Mouse (Mus musculus): ENCODE measurements around the gene Lrrc8d. TPM values are rescaled to one million over a fixed set of nuclear protein-coding genes. Genes with fewer than 3 reads are reported as not detected.

The Lrrc8d gene
- polyA plus RNA-seq, 1 experiment from 2014 or later: 37.5 TPM

GRCm38 (mm10) chr5:105776978-105777593 lies 77.3 kb downstream of the Lrrc8d start:
- no peak overlapping the region for H3K9ac ChIP-seq (replicated peaks; ENCODE audit: low read depth, low read length)
- no peak overlapping the region for H3K27ac ChIP-seq (ENCODE audit: low read length)
- no peaks in the 10 kb centered on the region for H3K4me1 ChIP-seq (replicated peaks; ENCODE audit: control insufficient read depth, insufficient read depth, low read length)
- no peaks in the 10 kb centered on the region for H3K27me3 ChIP-seq (replicated peaks; ENCODE audit: control insufficient read depth, insufficient read depth, low read length)
- WGBS: 50% methylated on average over 12 of the region's 12 CpGs
- H3K9me3 ChIP-seq (ENCODE audit: control insufficient read depth, low read length): no peaks in the 10 kb centered on the region
- ATAC-seq: 0 out of 2 replicates have a peak, but pooled peaks have one; percentile 21
- no peaks in the 10 kb centered on the region for H3K36me3 ChIP-seq (ENCODE audit: control insufficient read depth, insufficient read depth)
- H3K4me2 ChIP-seq (ENCODE audit: low read length): no peak overlapping the region
- H3K4me3 ChIP-seq (replicated peaks; ENCODE audit: low read length): no peak overlapping the region

GRCm38 (mm10) chr5:105777645-105778044 lies 77.9 kb downstream of the Lrrc8d start:
- no peaks in the 10 kb centered on the region for H3K36me3 ChIP-seq (ENCODE audit: control insufficient read depth, insufficient read depth)
- no peaks in the 10 kb centered on the region for H3K27me3 ChIP-seq (replicated peaks; ENCODE audit: control insufficient read depth, insufficient read depth, low read length)
- H3K4me2 ChIP-seq (ENCODE audit: low read length): no peak overlapping the region
- H3K9me3 ChIP-seq (ENCODE audit: control insufficient read depth, low read length): no peaks in the 10 kb centered on the region
- 69% methylated on average over 8 of the region's 8 CpGs for WGBS
- H3K4me1 ChIP-seq (replicated peaks; ENCODE audit: control insufficient read depth, insufficient read depth, low read length): no peaks in the 10 kb centered on the region
- no peak overlapping the region for H3K4me3 ChIP-seq (replicated peaks; ENCODE audit: low read length)
- ATAC-seq: no peak
- no peak overlapping the region for H3K27ac ChIP-seq (ENCODE audit: low read length)
- no peak overlapping the region for H3K9ac ChIP-seq (replicated peaks; ENCODE audit: low read depth, low read length)

- ATAC-seq: no peak
Measured at GRCm38 (mm10) chr5:105778189-105778588, 78.4 kb downstream of the Lrrc8d start.

GRCm38 (mm10) chr5:105778723-105779122 lies 79.0 kb downstream of the Lrrc8d start:
- no peak for ATAC-seq
- no peak overlapping the region for H3K4me3 ChIP-seq (replicated peaks; ENCODE audit: low read length)
- H3K9ac ChIP-seq (replicated peaks; ENCODE audit: low read depth, low read length): no peak overlapping the region
- no peaks in the 10 kb centered on the region for H3K9me3 ChIP-seq (ENCODE audit: control insufficient read depth, low read length)
- 52% methylated on average over 3 of the region's 3 CpGs for WGBS
- no peak overlapping the region for H3K4me2 ChIP-seq (ENCODE audit: low read length)
- no peaks in the 10 kb centered on the region for H3K36me3 ChIP-seq (ENCODE audit: control insufficient read depth, insufficient read depth)
- no peaks in the 10 kb centered on the region for H3K4me1 ChIP-seq (replicated peaks; ENCODE audit: control insufficient read depth, insufficient read depth, low read length)
- H3K27me3 ChIP-seq (replicated peaks; ENCODE audit: control insufficient read depth, insufficient read depth, low read length): no peaks in the 10 kb centered on the region
- H3K27ac ChIP-seq (ENCODE audit: low read length): no peak overlapping the region

More at GRCm38 (mm10) chr5:105778189-105778588, 78.4 kb downstream of the Lrrc8d start:
- Histone ChIP-seq H3K27ac (ENCODE audit: low read length) (no peak overlapping the region), H3K27me3 (replicated peaks; ENCODE audit: control insufficient read depth, insufficient read depth, low read length) (no peaks in the 10 kb centered on the region), H3K9ac (replicated peaks; ENCODE audit: low read depth, low read length) (no peak overlapping the region), H3K9me3 (ENCODE audit: control insufficient read depth, low read length) (no peaks in the 10 kb centered on the region), H3K4me2 (ENCODE audit: low read length) (no peak overlapping the region), H3K4me3 (replicated peaks; ENCODE audit: low read length) (no peak overlapping the region), H3K4me1 (replicated peaks; ENCODE audit: control insufficient read depth, insufficient read depth, low read length) (no peaks in the 10 kb centered on the region), H3K36me3 (ENCODE audit: control insufficient read depth, insufficient read depth) (no peaks in the 10 kb centered on the region)
- 90% methylated on average over 8 of the region's 8 CpGs for WGBS

GRCm38 (mm10) chr5:105779331-105779730 lies 79.6 kb downstream of the Lrrc8d start:
- Histone ChIP-seq H3K4me1 (replicated peaks; ENCODE audit: control insufficient read depth, insufficient read depth, low read length) (no peaks in the 10 kb centered on the region), H3K4me3 (replicated peaks; ENCODE audit: low read length) (no peak overlapping the region), H3K9ac (replicated peaks; ENCODE audit: low read depth, low read length) (no peak overlapping the region), H3K9me3 (ENCODE audit: control insufficient read depth, low read length) (no peaks in the 10 kb centered on the region), H3K27ac (ENCODE audit: low read length) (no peak overlapping the region), H3K4me2 (ENCODE audit: low read length) (no peak overlapping the region), H3K36me3 (ENCODE audit: control insufficient read depth, insufficient read depth) (no peaks in the 10 kb centered on the region), H3K27me3 (replicated peaks; ENCODE audit: control insufficient read depth, insufficient read depth, low read length) (no peaks in the 10 kb centered on the region)
- WGBS: 92% methylated on average over 5 of the region's 5 CpGs
- no peak for ATAC-seq

- no peak overlapping the region for H3K27ac ChIP-seq (ENCODE audit: low read length)
- H3K9ac ChIP-seq (replicated peaks; ENCODE audit: low read depth, low read length): no peak overlapping the region
- no peak for ATAC-seq
- H3K9me3 ChIP-seq (ENCODE audit: control insufficient read depth, low read length): no peaks in the 10 kb centered on the region
- no peak overlapping the region for H3K4me3 ChIP-seq (replicated peaks; ENCODE audit: low read length)
- no peaks in the 10 kb centered on the region for H3K27me3 ChIP-seq (replicated peaks; ENCODE audit: control insufficient read depth, insufficient read depth, low read length)
- 96% methylated on average over 13 of the region's 13 CpGs for WGBS
- no peaks in the 10 kb centered on the region for H3K36me3 ChIP-seq (ENCODE audit: control insufficient read depth, insufficient read depth)
- H3K4me2 ChIP-seq (ENCODE audit: low read length): no peak overlapping the region
- H3K4me1 ChIP-seq (replicated peaks; ENCODE audit: control insufficient read depth, insufficient read depth, low read length): peaks cover 23% of the 10 kb centered on the region
Measured at GRCm38 (mm10) chr5:105783848-105784247, 84.1 kb downstream of the Lrrc8d start.

- Histone ChIP-seq H3K9ac (replicated peaks; ENCODE audit: low read depth, low read length) (no peak overlapping the region), H3K36me3 (ENCODE audit: control insufficient read depth, insufficient read depth) (no peaks in the 10 kb centered on the region), H3K27me3 (replicated peaks; ENCODE audit: control insufficient read depth, insufficient read depth, low read length) (no peaks in the 10 kb centered on the region), H3K4me3 (replicated peaks; ENCODE audit: low read length) (no peak overlapping the region), H3K4me1 (replicated peaks; ENCODE audit: control insufficient read depth, insufficient read depth, low read length) (peaks cover 23% of the 10 kb centered on the region), H3K4me2 (ENCODE audit: low read length) (no peak overlapping the region), H3K9me3 (ENCODE audit: control insufficient read depth, low read length) (no peaks in the 10 kb centered on the region), H3K27ac (ENCODE audit: low read length) (no peak overlapping the region)
- no peak for ATAC-seq
- WGBS: 88% methylated on average over 10 of the region's 10 CpGs
Measured at GRCm38 (mm10) chr5:105784724-105785123, 85.0 kb downstream of the Lrrc8d start.

GRCm38 (mm10) chr5:105787577-105787976 lies 87.8 kb downstream of the Lrrc8d start:
- H3K27ac ChIP-seq (ENCODE audit: low read length): no peak overlapping the region

GRCm38 (mm10) chr5:105789801-105790200 lies 90.0 kb downstream of the Lrrc8d start:
- ATAC-seq: no peak
- H3K36me3 ChIP-seq (ENCODE audit: control insufficient read depth, insufficient read depth): no peaks in the 10 kb centered on the region
- H3K9ac ChIP-seq (replicated peaks; ENCODE audit: low read depth, low read length): no peak overlapping the region
- H3K4me2 ChIP-seq (ENCODE audit: low read length): no peak overlapping the region
- peaks cover 41% of the 10 kb centered on the region for H3K4me1 ChIP-seq (replicated peaks; ENCODE audit: control insufficient read depth, insufficient read depth, low read length)
- H3K4me3 ChIP-seq (replicated peaks; ENCODE audit: low read length): no peak overlapping the region
- no peaks in the 10 kb centered on the region for H3K9me3 ChIP-seq (ENCODE audit: control insufficient read depth, low read length)
- WGBS: 92% methylated on average over 5 of the region's 5 CpGs
- no peak overlapping the region for H3K27ac ChIP-seq (ENCODE audit: low read length)
- H3K27me3 ChIP-seq (replicated peaks; ENCODE audit: control insufficient read depth, insufficient read depth, low read length): no peaks in the 10 kb centered on the region

More at GRCm38 (mm10) chr5:105787577-105787976, 87.8 kb downstream of the Lrrc8d start:
- Histone ChIP-seq H3K27me3 (replicated peaks; ENCODE audit: control insufficient read depth, insufficient read depth, low read length) (no peaks in the 10 kb centered on the region), H3K9me3 (ENCODE audit: control insufficient read depth, low read length) (no peaks in the 10 kb centered on the region), H3K4me3 (replicated peaks; ENCODE audit: low read length) (no peak overlapping the region), H3K4me1 (replicated peaks; ENCODE audit: control insufficient read depth, insufficient read depth, low read length) (peaks cover 29% of the 10 kb centered on the region), H3K4me2 (ENCODE audit: low read length) (no peak overlapping the region), H3K9ac (replicated peaks; ENCODE audit: low read depth, low read length) (no peak overlapping the region), H3K36me3 (ENCODE audit: control insufficient read depth, insufficient read depth) (no peaks in the 10 kb centered on the region)
- WGBS: 34% methylated on average over 10 of the region's 10 CpGs
- no peak for ATAC-seq

Measured in forebrain, embryonic 16.5 days (tissue).